Mouse (Mus musculus) lung, adult 18-20 months (tissue): Measurements from ENCODE around the gene Coa7.

ENCODE experiments used
- DNase-seq, 2 experiments: peaks; one replicate each; pipeline ENCODE4 v3.0.0; 2022; ENCODE audit warnings: mixed read lengths in 2 of 2

Coa7 gene

GRCm38 (mm10) chr4:108387106-108387505 lies 59.2 kb downstream of the Coa7 start:
- peak; percentile 21 to 55 for DNase-seq

- peak; percentile 74 to 86 for DNase-seq
These were observed 59.8 kb downstream of the Coa7 start for GRCm38 (mm10) chr4:108387681-108388253.

GRCm38 (mm10) chr4:108388741-108389140 lies 60.8 kb downstream of the Coa7 start:
- DNase-seq, result no peak

- no peak for DNase-seq
These were observed 63.2 kb downstream of the Coa7 start for GRCm38 (mm10) chr4:108391124-108391523.
